Mouse (Mus musculus): ENCODE data around the gene Actrt3. TPM values are rescaled to one million over a fixed set of nuclear protein-coding genes. Genes with fewer than 3 reads are reported as not detected.
A peak's percentile ranks its signal among the peaks of the same experiment; 100 is the strongest.
"Not testable (repeated sequence)": the region's sequence is repeated elsewhere in the genome, so short reads cannot be mapped to it uniquely, and the experiment has no call there.

Gene Actrt3
- total RNA-seq, 2 experiments from 2014 or later, result not detected

GRCm38 (mm10) chr3:30593719-30594485 is 5.8 kb downstream of the Actrt3 start:
- intact Hi-C loops (cut with DNase I), result loop anchor here (2.0 to 10.0 kb wide), 4 partner anchors 103 to 1789 kb away; partner anchors contain the start of genes Lrrc31 and Rpl22l1
- DNase-seq, result peak in 1 of 2 experiments; percentile 12

DNA sequence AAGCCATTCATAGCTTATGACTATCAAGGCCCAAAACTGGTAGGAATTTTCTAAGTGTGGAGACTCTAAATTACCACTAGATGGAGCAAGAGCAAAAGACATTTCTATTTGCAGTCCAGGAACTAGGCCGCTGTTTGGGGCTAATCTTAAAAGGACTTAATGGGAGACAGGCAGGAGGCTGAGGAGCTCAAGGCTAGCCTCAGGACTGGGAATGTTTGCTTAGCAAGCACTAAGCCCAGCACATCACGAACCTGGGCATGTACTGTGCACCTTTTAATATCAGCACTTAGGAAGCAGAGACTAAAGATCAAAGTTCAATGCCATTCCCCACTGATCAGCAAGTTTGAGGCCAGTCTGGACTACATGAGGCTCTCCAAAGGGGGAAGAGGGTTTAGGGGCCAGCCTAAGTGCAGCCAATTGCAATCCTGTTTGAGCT is 7.3 kb downstream of the Actrt3 start:
- intact Hi-C loops (cut with DNase I), result loop anchor here (2.0 to 10.0 kb wide), 4 partner anchors 105 to 1788 kb away; partner anchors contain the start of genes Lrrc31 and Rpl22l1
- peak in 1 of 2 experiments; percentile 23 for DNase-seq

DNA sequence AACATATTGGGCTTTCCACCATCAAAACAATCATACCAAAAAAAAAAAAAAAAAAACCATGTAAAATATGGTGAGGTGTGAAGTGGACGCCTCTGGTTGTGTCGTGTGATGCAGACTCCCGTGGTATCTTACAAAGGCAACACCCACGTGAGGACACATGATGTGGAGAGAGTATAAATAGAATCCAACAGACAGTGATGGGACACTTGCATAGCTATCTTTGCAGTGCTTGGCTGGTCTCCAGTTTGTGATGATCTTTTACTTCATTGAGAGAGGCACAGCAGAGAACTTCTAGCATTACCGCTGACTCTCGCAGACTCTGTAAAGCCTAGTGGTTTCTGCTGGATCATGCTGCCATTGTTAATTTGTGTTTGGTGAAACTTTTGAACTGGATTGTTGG is 10.9 kb downstream of the Actrt3 start:
- intact Hi-C loops (cut with DNase I), result no loop called here
- no peak for DNase-seq

DNA sequence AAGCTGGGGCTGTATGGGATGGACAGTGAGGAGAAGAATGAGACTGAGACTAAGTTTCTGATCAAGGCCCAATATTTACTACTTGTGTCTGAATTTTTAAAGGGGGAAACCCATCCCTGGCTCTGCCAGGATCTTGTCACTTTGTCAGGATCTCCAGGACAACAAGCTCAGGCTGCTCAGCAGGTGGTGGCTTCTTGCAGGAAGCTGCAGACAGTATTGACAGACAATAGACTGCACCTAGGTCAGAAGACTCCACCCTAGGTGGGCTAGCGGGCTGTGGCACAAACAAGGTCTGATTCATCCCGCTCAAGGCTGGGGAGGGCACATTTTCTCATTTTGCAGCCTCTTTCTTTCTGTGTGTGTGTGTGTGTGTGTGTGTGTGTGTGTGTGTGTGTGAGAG is 26.2 kb downstream of the Actrt3 start:
- DNase-seq, result no peak
- intact Hi-C loops (cut with DNase I), result no loop called here

- DNase-seq; intact Hi-C loops (cut with DNase I): not testable (repeated sequence)
These were observed 33.4 kb downstream of the Actrt3 start for GRCm38 (mm10) chr3:30566333-30566732.

- intact Hi-C loops (cut with DNase I), result loop anchor here (2.0 to 5.0 kb wide), 2 partner anchors 748 to 823 kb away; no protein-coding TSS in a partner anchor
These were observed 38.9 kb downstream of the Actrt3 start for GRCm38 (mm10) chr3:30560677-30561314.

DNA sequence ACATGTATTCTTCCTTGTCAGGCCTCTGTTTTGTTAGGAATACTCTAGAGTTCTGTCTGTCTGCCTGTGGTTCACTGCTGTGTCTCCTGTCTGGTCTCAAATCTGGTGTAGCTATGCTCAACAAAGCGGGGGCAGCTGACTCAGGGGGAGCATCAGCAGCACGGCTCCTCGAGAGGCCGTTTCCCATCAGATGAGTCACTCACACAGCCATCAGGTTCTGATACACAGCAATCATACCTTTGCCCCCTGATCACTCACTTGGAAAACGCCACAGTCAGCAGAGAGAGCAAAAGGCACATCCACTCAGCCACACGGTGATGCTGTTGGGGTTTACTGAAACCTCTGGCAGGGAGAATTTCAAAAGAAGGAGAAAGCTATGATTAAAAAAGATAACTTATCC is 46.0 kb downstream of the Actrt3 start:
- no peak for DNase-seq
- intact Hi-C loops (cut with DNase I), result loop anchor here (10.0 kb wide), 1 partner anchor 659 kb away; no protein-coding TSS in a partner anchor

More at GRCm38 (mm10) chr3:30560677-30561314, 38.9 kb downstream of the Actrt3 start:
- no peak for DNase-seq

- intact Hi-C loops (cut with DNase I), result loop anchor here (10.0 kb wide), 1 partner anchor 655 kb away; no protein-coding TSS in a partner anchor
- DNase-seq, result peak in 1 of 2 experiments; percentile 32
These were observed 49.5 kb downstream of the Actrt3 start for GRCm38 (mm10) chr3:30550218-30550617.

DNA sequence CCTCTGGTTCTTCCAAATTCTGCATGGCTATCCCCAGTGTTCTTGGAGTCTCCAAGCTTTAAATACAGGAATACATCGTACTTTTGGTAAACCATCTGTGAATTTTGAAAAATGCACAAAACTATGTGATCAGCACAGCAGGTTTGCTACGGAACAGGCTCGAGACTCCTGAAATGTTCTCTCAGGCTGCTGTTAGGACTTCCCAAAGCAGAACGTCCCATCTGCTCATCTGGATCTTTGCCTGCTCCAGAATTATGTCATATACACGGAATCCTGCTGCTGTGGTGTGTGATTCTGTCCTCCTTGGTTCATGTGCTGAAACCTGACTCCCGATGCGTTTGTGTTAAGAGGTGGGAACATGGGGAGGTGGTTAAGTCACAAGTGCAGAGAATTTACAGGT is 50.8 kb downstream of the Actrt3 start:
- intact Hi-C loops (cut with DNase I), result no loop called here
- peak; percentile 27 to 56 for DNase-seq

DNA sequence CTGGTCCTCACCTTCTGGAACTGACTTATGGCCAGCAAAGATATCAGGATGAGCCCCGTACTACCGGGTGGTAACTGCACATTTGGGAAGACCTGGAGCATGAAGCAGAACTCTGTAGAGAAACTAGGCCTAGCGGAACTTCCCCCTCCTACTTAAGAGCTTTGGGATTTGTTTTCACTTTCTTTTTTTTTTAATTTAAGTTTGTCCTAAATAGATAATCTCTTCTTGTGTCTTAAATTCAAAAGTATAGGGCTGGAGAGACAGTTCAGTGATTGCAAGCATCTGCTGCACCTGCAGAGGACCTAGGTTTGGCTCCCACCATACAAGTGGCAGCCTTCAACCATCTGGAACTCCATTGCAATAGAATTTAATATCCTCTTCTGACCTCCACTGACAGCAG is 51.8 kb downstream of the Actrt3 start, which contains the start of gene Mecom:
Mecom (minus strand) TSS at position 101 of the 400 bp plus-strand sequence.
- no peak for DNase-seq
- intact Hi-C loops (cut with DNase I), result no loop called here

Other genes with a start within 250 kb of the Actrt3 start
- 10 to 100 TPM; 21.8 to 28.1 TPM for gene Mecom, start 51.9 kb downstream of the Actrt3 start, total RNA-seq (2021)
- gene Mynn, start 2.1 kb upstream of the Actrt3 start, total RNA-seq (2021), result 10 to 100 TPM; 13.9 to 18.4 TPM
- gene Lrriq4, start 44.6 kb upstream of the Actrt3 start, total RNA-seq (2021), result not detected
- gene Lrrc34, start 47.9 kb upstream of the Actrt3 start, total RNA-seq (2021), result not detected
- under 1 TPM in 1 of 2 experiments, not detected in 1; 0.33 TPM for gene Lrrc31, start 99.9 kb upstream of the Actrt3 start, total RNA-seq (2021)
- not detected for gene Samd7, start 146.4 kb upstream of the Actrt3 start, total RNA-seq (2021)
- 10 to 100 TPM; 43.9 to 44.2 TPM for gene Sec62, start 192.9 kb upstream of the Actrt3 start, total RNA-seq (2021)